Mouse (Mus musculus): Measurements from ENCODE around the gene Tmem147. TPM values are rescaled to one million over a fixed set of nuclear protein-coding genes. Genes with fewer than 3 reads are reported as not detected.

Gene Tmem147
- polyA plus RNA-seq, 1 experiment from 2014 or later: 254 TPM

GRCm38 (mm10) chr7:30678263-30678975 lies 50.9 kb downstream of the Tmem147 start:
- Histone ChIP-seq H3K9me3 (replicated peaks; ENCODE audit: control insufficient read depth, low read length, poor library complexity, severe bottlenecking) (no peaks in the 10 kb centered on the region), H3K9ac (ENCODE audit: low read depth, low read length) (no peak overlapping the region), H3K4me1 (ENCODE audit: control insufficient read depth, insufficient read depth, low read length) (no peaks in the 10 kb centered on the region), H3K36me3 (ENCODE audit: control insufficient read depth, insufficient read depth, low read length) (no peaks in the 10 kb centered on the region), H3K27me3 (ENCODE audit: control insufficient read depth, insufficient read depth, low read depth, low read length) (no peaks in the 10 kb centered on the region), H3K4me2 (ENCODE audit: low read length) (no peak overlapping the region), H3K27ac (ENCODE audit: low read length) (no peak overlapping the region), H3K4me3 (ENCODE audit: low read depth, low read length) (no peak overlapping the region)
- no peak for ATAC-seq
- WGBS: 63% methylated on average over 5 of the region's 5 CpGs

Other genes with a start within 250 kb of the Tmem147 start
- gene Prodh2, start 235.9 kb downstream of the Tmem147 start, polyA plus RNA-seq (2015; fragmentation: Nextera tagmentation; extraction: Ambion mirVana): not detected in 2 replicates
- gene Arhgap33, start 194.5 kb downstream of the Tmem147 start, polyA plus RNA-seq (2015; fragmentation: Nextera tagmentation; extraction: Ambion mirVana): 140 and 149 TPM in 2 replicates
- gene Hspb6, start 177.4 kb downstream of the Tmem147 start, polyA plus RNA-seq (2015; fragmentation: Nextera tagmentation; extraction: Ambion mirVana): 7.5 and 11.2 TPM in 2 replicates
- gene Proser3, start 177.2 kb downstream of the Tmem147 start, polyA plus RNA-seq (2015; fragmentation: Nextera tagmentation; extraction: Ambion mirVana): 8.2 and 8.5 TPM in 2 replicates
- 52.1 and 63.8 TPM in 2 replicates for gene Lin37, start 169.7 kb downstream of the Tmem147 start, polyA plus RNA-seq (2015; fragmentation: Nextera tagmentation; extraction: Ambion mirVana)
- gene U2af1l4, start 166.2 kb downstream of the Tmem147 start, polyA plus RNA-seq (2015; fragmentation: Nextera tagmentation; extraction: Ambion mirVana): 82.0 and 88.4 TPM in 2 replicates
- 18.6 and 19.2 TPM in 2 replicates for gene Gm49396, start 166.2 kb downstream of the Tmem147 start, polyA plus RNA-seq (2015; fragmentation: Nextera tagmentation; extraction: Ambion mirVana)
- 116 and 124 TPM in 2 replicates for gene Psenen, start 165.9 kb downstream of the Tmem147 start, polyA plus RNA-seq (2015; fragmentation: Nextera tagmentation; extraction: Ambion mirVana)
- gene Igflr1, start 164.1 kb downstream of the Tmem147 start, polyA plus RNA-seq (2015; fragmentation: Nextera tagmentation; extraction: Ambion mirVana): 4.5 and 4.8 TPM in 2 replicates
- 9.1 and 11.0 TPM in 2 replicates for gene Kmt2b, start 140.8 kb downstream of the Tmem147 start, polyA plus RNA-seq (2015; fragmentation: Nextera tagmentation; extraction: Ambion mirVana)
- 0.20 and 0.22 TPM in 2 replicates for gene Zbtb32, start 130.6 kb downstream of the Tmem147 start, polyA plus RNA-seq (2015; fragmentation: Nextera tagmentation; extraction: Ambion mirVana)
- 0.29 and 0.46 TPM in 2 replicates for gene Upk1a, start 116.7 kb downstream of the Tmem147 start, polyA plus RNA-seq (2015; fragmentation: Nextera tagmentation; extraction: Ambion mirVana)
- gene Cox6b1, start 103.4 kb downstream of the Tmem147 start, polyA plus RNA-seq (2015; fragmentation: Nextera tagmentation; extraction: Ambion mirVana): 1,035 and 1,037 TPM in 2 replicates
- not detected in 2 replicates for gene Etv2, start 93.7 kb downstream of the Tmem147 start, polyA plus RNA-seq (2015; fragmentation: Nextera tagmentation; extraction: Ambion mirVana)
- gene Rbm42, start 79.2 kb downstream of the Tmem147 start, polyA plus RNA-seq (2015; fragmentation: Nextera tagmentation; extraction: Ambion mirVana): 127 and 132 TPM in 2 replicates
- gene Haus5, start 64.5 kb downstream of the Tmem147 start, polyA plus RNA-seq (2015; fragmentation: Nextera tagmentation; extraction: Ambion mirVana): 24.4 and 26.9 TPM in 2 replicates
- not detected in 2 replicates for gene Pmis2, start 57.9 kb downstream of the Tmem147 start, polyA plus RNA-seq (2015; fragmentation: Nextera tagmentation; extraction: Ambion mirVana)
- gene 2200002J24Rik, start 30.6 kb downstream of the Tmem147 start, polyA plus RNA-seq (2015; fragmentation: Nextera tagmentation; extraction: Ambion mirVana): not detected in 2 replicates
- gene Atp4a, start 17.3 kb downstream of the Tmem147 start, polyA plus RNA-seq (2015; fragmentation: Nextera tagmentation; extraction: Ambion mirVana): 1.2 and 2.2 TPM in 2 replicates
- 1.1 and 1.7 TPM in 2 replicates for gene Gapdhs, start 14.1 kb upstream of the Tmem147 start, polyA plus RNA-seq (2015; fragmentation: Nextera tagmentation; extraction: Ambion mirVana)
- gene Sbsn, start 21.9 kb upstream of the Tmem147 start, polyA plus RNA-seq (2015; fragmentation: Nextera tagmentation; extraction: Ambion mirVana): 1.6 and 2.0 TPM in 2 replicates
- gene Dmkn, start 34.2 kb upstream of the Tmem147 start, polyA plus RNA-seq (2015; fragmentation: Nextera tagmentation; extraction: Ambion mirVana): 2.8 and 3.6 TPM in 2 replicates
- gene Krtdap, start 58.4 kb upstream of the Tmem147 start, polyA plus RNA-seq (2015; fragmentation: Nextera tagmentation; extraction: Ambion mirVana): not detected in 2 replicates
- 0.13 TPM in 1 of 2 replicates, not detected in the other for gene Ffar2, start 94.2 kb upstream of the Tmem147 start, polyA plus RNA-seq (2015; fragmentation: Nextera tagmentation; extraction: Ambion mirVana)
- gene Ffar3, start 126.6 kb upstream of the Tmem147 start, polyA plus RNA-seq (2015; fragmentation: Nextera tagmentation; extraction: Ambion mirVana): not detected in 2 replicates
- not detected in 2 replicates for gene Ffar1, start 132.0 kb upstream of the Tmem147 start, polyA plus RNA-seq (2015; fragmentation: Nextera tagmentation; extraction: Ambion mirVana)
- gene Cd22, start 150.8 kb upstream of the Tmem147 start, polyA plus RNA-seq (2015; fragmentation: Nextera tagmentation; extraction: Ambion mirVana): 0.06 TPM in 1 of 2 replicates, not detected in the other
- gene Mag, start 185.3 kb upstream of the Tmem147 start, polyA plus RNA-seq (2015; fragmentation: Nextera tagmentation; extraction: Ambion mirVana): 4.5 and 4.7 TPM in 2 replicates
- gene Hamp2, start 195.1 kb upstream of the Tmem147 start, polyA plus RNA-seq (2015; fragmentation: Nextera tagmentation; extraction: Ambion mirVana): not detected in 2 replicates
- not detected in 2 replicates for gene Hamp, start 214.5 kb upstream of the Tmem147 start, polyA plus RNA-seq (2015; fragmentation: Nextera tagmentation; extraction: Ambion mirVana)
- 28.6 and 29.6 TPM in 2 replicates for gene Usf2, start 227.3 kb upstream of the Tmem147 start, polyA plus RNA-seq (2015; fragmentation: Nextera tagmentation; extraction: Ambion mirVana)
- gene Lsr, start 243.9 kb upstream of the Tmem147 start, polyA plus RNA-seq (2015; fragmentation: Nextera tagmentation; extraction: Ambion mirVana): 16.7 and 19.0 TPM in 2 replicates
- 0.60 and 0.84 TPM in 2 replicates for gene Fam187b, start 244.2 kb upstream of the Tmem147 start, polyA plus RNA-seq (2015; fragmentation: Nextera tagmentation; extraction: Ambion mirVana)

Data from midbrain, embryonic 16.5 days (tissue).